Mouse (Mus musculus): ENCODE data around the gene St6gal1. TPM values are rescaled to one million over a fixed set of nuclear protein-coding genes. Genes with fewer than 3 reads are reported as not detected.
"Not testable (repeated sequence)": the region's sequence is repeated elsewhere in the genome, so short reads cannot be mapped to it uniquely, and the experiment has no call there.

St6gal1 gene
- 34.6 and 36.2 TPM in 2 replicates for polyA plus RNA-seq (2016; fragmentation: Nextera tagmentation; extraction: Ambion mirVana)

GRCm38 (mm10) chr16:23224671-23225068 lies at the start of gene St6gal1:
Gene St6gal1, plus strand, starts transcription at chr16:23224740.
- Histone ChIP-seq H3K9ac (peak within 1 kb of the TSS; percentile 91), H3K27me3 (peaks cover 22% of the 10 kb centered on the region; the same call in 1 of the 2 replicates), H3K27ac (peak within 1 kb of the TSS; percentile 90), H3K36me3 (replicated peaks) (no peaks in the 10 kb centered on the region), H3K4me1 (peaks cover 27% of the 10 kb centered on the region), H3K4me2 (peak within 1 kb of the TSS; percentile 86), H3K4me3 (replicated peaks) (peak within 1 kb of the TSS; percentile 69), H3K9me3 (no peaks in the 10 kb centered on the region)
- peak; percentile 75 for ATAC-seq (ENCODE audit: low FRiP score)
- 0% methylated on average over 20 of the region's 20 CpGs for WGBS

GRCm38 (mm10) chr16:23174855-23175254 lies 49.7 kb upstream of the St6gal1 start:
- Histone ChIP-seq H3K36me3 (replicated peaks) (no peaks in the 10 kb centered on the region), H3K27ac (no peak overlapping the region), H3K9ac (no peak overlapping the region), H3K4me2 (no peak overlapping the region), H3K9me3 (no peaks in the 10 kb centered on the region), H3K4me1 (no peaks in the 10 kb centered on the region), H3K27me3 (no peaks in the 10 kb centered on the region), H3K4me3 (replicated peaks) (no peak overlapping the region)
- 96% methylated on average over 5 of the region's 5 CpGs for WGBS
- ATAC-seq (ENCODE audit: low FRiP score), result no peak

- 65% methylated on average over 3 of the region's 3 CpGs for whole genome bisulfite sequencing
- ATAC-seq (ENCODE audit: low FRiP score), result no peak
Observed at GRCm38 (mm10) chr16:23175956-23176355, 48.6 kb upstream of the St6gal1 start.

GRCm38 (mm10) chr16:23177856-23178255 lies 46.7 kb upstream of the St6gal1 start:
- no peak overlapping the region for H3K9ac ChIP-seq
- 96% methylated on average over 2 of the region's 2 CpGs for WGBS
- no peak overlapping the region for H3K4me3 ChIP-seq (replicated peaks)
- ATAC-seq (ENCODE audit: low FRiP score), result no peak
- no peak overlapping the region for H3K4me2 ChIP-seq
- no peaks in the 10 kb centered on the region for H3K36me3 ChIP-seq (replicated peaks)
- no peak overlapping the region for H3K27ac ChIP-seq
- no peaks in the 10 kb centered on the region for H3K4me1 ChIP-seq
- no peaks in the 10 kb centered on the region for H3K9me3 ChIP-seq
- H3K27me3 ChIP-seq, result no peaks in the 10 kb centered on the region

More at GRCm38 (mm10) chr16:23175956-23176355, 48.6 kb upstream of the St6gal1 start:
- no peaks in the 10 kb centered on the region for H3K27me3 ChIP-seq
- H3K4me1 ChIP-seq, result no peaks in the 10 kb centered on the region
- H3K36me3 ChIP-seq (replicated peaks), result no peaks in the 10 kb centered on the region
- H3K4me3 ChIP-seq (replicated peaks), result no peak overlapping the region
- H3K9ac ChIP-seq, result no peak overlapping the region
- H3K4me2 ChIP-seq, result no peak overlapping the region
- H3K9me3 ChIP-seq, result no peaks in the 10 kb centered on the region
- no peak overlapping the region for H3K27ac ChIP-seq

- Histone ChIP-seq H3K36me3 (replicated peaks) (no peaks in the 10 kb centered on the region), H3K27me3 (no peaks in the 10 kb centered on the region), H3K4me2 (no peak overlapping the region), H3K27ac (no peak overlapping the region), H3K9ac (no peak overlapping the region), H3K4me3 (replicated peaks) (no peak overlapping the region), H3K4me1 (no peaks in the 10 kb centered on the region), H3K9me3 (no peaks in the 10 kb centered on the region)
- WGBS, result 95% methylated on average over 5 of the region's 5 CpGs
- no peak for ATAC-seq (ENCODE audit: low FRiP score)
Observed at GRCm38 (mm10) chr16:23178796-23179195, 45.7 kb upstream of the St6gal1 start.

GRCm38 (mm10) chr16:23179436-23179835 lies 45.1 kb upstream of the St6gal1 start:
- not testable (repeated sequence) for H3K9me3 ChIP-seq; H3K4me3 ChIP-seq (replicated peaks); H3K27ac ChIP-seq; H3K27me3 ChIP-seq; H3K4me2 ChIP-seq; H3K36me3 ChIP-seq (replicated peaks); ATAC-seq (ENCODE audit: low FRiP score); H3K4me1 ChIP-seq; H3K9ac ChIP-seq
- WGBS, result 92% methylated on average over 18 of the region's 18 CpGs

- H3K9ac ChIP-seq, result no peak overlapping the region
- no peaks in the 10 kb centered on the region for H3K36me3 ChIP-seq (replicated peaks)
- H3K4me1 ChIP-seq, result no peaks in the 10 kb centered on the region
- no peak overlapping the region for H3K27ac ChIP-seq
- no peaks in the 10 kb centered on the region for H3K9me3 ChIP-seq
- H3K27me3 ChIP-seq, result no peaks in the 10 kb centered on the region
- H3K4me2 ChIP-seq, result no peak overlapping the region
- ATAC-seq (ENCODE audit: low FRiP score), result no peak
- no peak overlapping the region for H3K4me3 ChIP-seq (replicated peaks)
- WGBS, result 83% methylated on average over 4 of the region's 4 CpGs
Observed at GRCm38 (mm10) chr16:23181054-23181453, 43.5 kb upstream of the St6gal1 start.

- Histone ChIP-seq H3K4me3 (replicated peaks) (no peak overlapping the region), H3K9me3 (no peaks in the 10 kb centered on the region), H3K27ac (no peak overlapping the region), H3K9ac (no peak overlapping the region), H3K36me3 (replicated peaks) (no peaks in the 10 kb centered on the region), H3K27me3 (no peaks in the 10 kb centered on the region), H3K4me1 (no peaks in the 10 kb centered on the region), H3K4me2 (no peak overlapping the region)
- WGBS, result 74% methylated on average over 3 of the region's 3 CpGs
- ATAC-seq (ENCODE audit: low FRiP score), result no peak
Observed at GRCm38 (mm10) chr16:23181487-23181886, 43.1 kb upstream of the St6gal1 start.

- WGBS, result 90% methylated on average over 1 of the region's 1 CpGs
- no peak for ATAC-seq (ENCODE audit: low FRiP score)
- Histone ChIP-seq H3K9ac (no peak overlapping the region), H3K4me2 (no peak overlapping the region), H3K36me3 (replicated peaks) (no peaks in the 10 kb centered on the region), H3K9me3 (no peaks in the 10 kb centered on the region), H3K27me3 (no peaks in the 10 kb centered on the region), H3K27ac (no peak overlapping the region), H3K4me3 (replicated peaks) (no peak overlapping the region), H3K4me1 (no peaks in the 10 kb centered on the region)
Observed at GRCm38 (mm10) chr16:23181942-23182597, 42.5 kb upstream of the St6gal1 start.

GRCm38 (mm10) chr16:23185824-23186223 lies 38.7 kb upstream of the St6gal1 start:
- WGBS, result 85% methylated on average over 2 of the region's 2 CpGs
- Histone ChIP-seq H3K4me2 (no peak overlapping the region), H3K27me3 (no peaks in the 10 kb centered on the region), H3K9me3 (no peaks in the 10 kb centered on the region), H3K4me1 (no peaks in the 10 kb centered on the region), H3K36me3 (replicated peaks) (no peaks in the 10 kb centered on the region), H3K9ac (no peak overlapping the region), H3K4me3 (replicated peaks) (no peak overlapping the region), H3K27ac (no peak overlapping the region)
- no peak for ATAC-seq (ENCODE audit: low FRiP score)

- Histone ChIP-seq H3K27ac (no peak overlapping the region), H3K27me3 (no peaks in the 10 kb centered on the region), H3K4me1 (no peaks in the 10 kb centered on the region), H3K4me2 (no peak overlapping the region), H3K9ac (no peak overlapping the region), H3K36me3 (replicated peaks) (no peaks in the 10 kb centered on the region), H3K9me3 (no peaks in the 10 kb centered on the region), H3K4me3 (replicated peaks) (no peak overlapping the region)
- ATAC-seq (ENCODE audit: low FRiP score), result no peak
- 78% methylated on average over 4 of the region's 4 CpGs for WGBS
Observed at GRCm38 (mm10) chr16:23186418-23186817, 38.1 kb upstream of the St6gal1 start.

- Histone ChIP-seq H3K27me3 (no peaks in the 10 kb centered on the region), H3K4me3 (replicated peaks) (no peak overlapping the region), H3K36me3 (replicated peaks) (no peaks in the 10 kb centered on the region), H3K4me2 (no peak overlapping the region), H3K9me3 (no peaks in the 10 kb centered on the region), H3K4me1 (no peaks in the 10 kb centered on the region), H3K27ac (no peak overlapping the region), H3K9ac (no peak overlapping the region)
- no peak for ATAC-seq (ENCODE audit: low FRiP score)
- 88% methylated on average over 7 of the region's 7 CpGs for WGBS
Observed at GRCm38 (mm10) chr16:23187983-23188382, 36.6 kb upstream of the St6gal1 start.

GRCm38 (mm10) chr16:23189612-23190011 lies 34.9 kb upstream of the St6gal1 start:
- H3K4me2 ChIP-seq, result no peak overlapping the region
- no peak for ATAC-seq (ENCODE audit: low FRiP score)
- no peak overlapping the region for H3K9ac ChIP-seq
- H3K36me3 ChIP-seq (replicated peaks), result no peaks in the 10 kb centered on the region
- H3K4me1 ChIP-seq, result no peaks in the 10 kb centered on the region
- no peaks in the 10 kb centered on the region for H3K27me3 ChIP-seq
- 87% methylated on average over 1 of the region's 1 CpGs for WGBS
- H3K4me3 ChIP-seq (replicated peaks), result no peak overlapping the region
- no peak overlapping the region for H3K27ac ChIP-seq
- H3K9me3 ChIP-seq, result no peaks in the 10 kb centered on the region
